Mouse (Mus musculus) megakaryocyte, embryonic 14.5 days (primary cell): ENCODE data around the gene Phactr1.

Experiments used
- FLI1 ChIP-seq: IDR thresholded peaks from 2 replicates; pipeline ENCODE4 v1.6.1; 2012; ENCODE audit warnings: low read length, inconsistent platforms, mixed read lengths
- GATA1 ChIP-seq: IDR thresholded peaks from 3 replicates; pipeline ENCODE4 v1.6.1; 2012; ENCODE audit warnings: mixed read lengths, low read length, inconsistent platforms, borderline replicate concordance

DNA sequence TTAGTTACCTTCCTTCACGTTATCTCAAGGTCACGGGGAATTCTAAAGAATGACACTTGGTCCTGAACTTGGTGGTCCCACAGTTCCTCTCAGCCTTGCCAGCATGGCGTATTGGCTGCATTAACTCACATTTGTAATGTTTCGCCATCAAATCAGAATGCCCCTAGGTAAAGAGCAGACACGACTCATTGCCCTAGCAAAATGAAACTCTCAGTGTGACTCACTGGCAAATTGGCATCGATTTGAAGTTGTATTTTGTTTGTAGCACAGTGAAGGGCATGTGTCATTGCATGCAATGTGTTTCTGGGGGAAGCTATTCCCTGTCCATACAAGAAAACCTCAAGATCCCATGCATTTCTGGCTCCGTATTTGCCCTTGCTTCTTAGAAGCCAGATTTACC is 404.8 kb downstream of the Phactr1 start:
- TF ChIP-seq GATA1 (no peak), FLI1 (no peak)
